Mouse (Mus musculus): ENCODE measurements around the gene Trf.

Gene Trf

GRCm38 (mm10) chr9:103154568-103154967 lies 75.7 kb downstream of the Trf start:
- DNase-seq (ENCODE audit: low spot score) = no peak
